Mouse (Mus musculus) stomach, embryonic 15.5 days (tissue): ENCODE measurements around the gene Gm21704. TPM values are rescaled to one million over a fixed set of nuclear protein-coding genes. Genes with fewer than 3 reads are reported as not detected.
"Not testable (repeated sequence)": the region's sequence is repeated elsewhere in the genome, so short reads cannot be mapped to it uniquely, and the experiment has no call there.

Experiments
- ATAC-seq: fragments of 200-750 bp; cut with Nextera tagmentation; 2 replicates; pipeline ENCODE4 v1.8.0; 2017; ENCODE audit warnings: low read depth, moderate number of reproducible peaks, moderate TSS enrichment; ENCODE audit not compliant: insufficient read depth, low FRiP score
- H3K27ac ChIP-seq: fragments of 300-500 bp; sonication (generic); 2 replicates; pipeline ENCODE4 v1.5.1; 2015; ENCODE audit warnings: mild to moderate bottlenecking, inconsistent platforms
- H3K27me3 ChIP-seq: fragments of 300-500 bp; sonication (generic); replicated peaks from 2 replicates; pipeline ENCODE4 v1.6.1; 2015; ENCODE audit warnings: inconsistent platforms
- H3K36me3 ChIP-seq: fragments of 300-500 bp; sonication (generic); 2 replicates; pipeline ENCODE4 v1.6.1; 2015; ENCODE audit warnings: inconsistent platforms
- H3K4me1 ChIP-seq: fragments of 300-500 bp; sonication (generic); 2 replicates; pipeline ENCODE4 v1.6.1; 2015; ENCODE audit warnings: inconsistent platforms
- H3K4me2 ChIP-seq: fragments of 300-500 bp; sonication (generic); 2 replicates; pipeline ENCODE4 v1.6.1; 2015; ENCODE audit warnings: mild to moderate bottlenecking, inconsistent platforms
- H3K4me3 ChIP-seq: fragments of 300-500 bp; sonication (generic); replicated peaks from 2 replicates; pipeline ENCODE4 v1.5.1; 2015; ENCODE audit warnings: inconsistent platforms
- H3K9ac ChIP-seq: fragments of 300-500 bp; sonication (generic); 2 replicates; pipeline ENCODE4 v1.6.1; 2015; ENCODE audit warnings: inconsistent platforms
- H3K9me3 ChIP-seq: fragments of 300-500 bp; sonication (generic); 2 replicates; pipeline ENCODE4 v1.6.1; 2016; ENCODE audit warnings: inconsistent platforms
- WGBS: fragments of 180-500 bp; shearing (Covaris S2); methylation state at CpG from one replicate; pipeline ENCODE4 v1.1.7; 2015; 5-methylcytosine and 5-hydroxymethylcytosine counted together
- polyA plus RNA-seq: library from polyadenylated mRNA; unstranded; fragments of >200 nt; fragmentation: Nextera tagmentation; extraction: Ambion mirVana; gene quantifications from 2 replicates; pipeline ENCODE4 v1.2.1, GENCODE M21; 2015

The Gm21704 gene
- not detected in 2 replicates for polyA plus RNA-seq

DNA sequence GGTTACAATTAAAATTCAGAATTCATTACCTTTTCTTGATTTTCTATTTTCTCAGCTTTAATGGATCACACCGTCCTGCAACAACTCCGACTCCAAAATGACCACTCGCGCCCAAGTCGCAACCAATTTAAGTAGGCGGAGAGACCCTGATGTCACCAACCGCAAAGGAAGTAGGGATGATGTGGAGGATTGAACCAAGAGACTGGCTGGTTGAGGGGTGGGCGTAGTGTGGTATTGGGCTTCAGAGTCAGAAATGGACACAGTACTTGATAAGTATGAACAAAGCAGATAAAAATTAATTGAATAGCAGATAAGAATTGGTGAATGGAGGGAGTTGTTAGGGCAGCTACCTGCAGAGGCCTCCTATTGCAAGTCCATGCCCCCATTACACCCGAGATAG is at the start of gene Gm21704, which contains the start of gene Gm21708:
Gene Gm21704, minus strand, starts transcription at position 101 of the 400 bp plus-strand sequence.
Gene Gm21708, minus strand, starts transcription at position 101 of the 400 bp plus-strand sequence.
- no CpG with 5 or more reads among the region's 9 CpGs for WGBS
- H3K9ac ChIP-seq, H3K9me3 ChIP-seq, H3K4me2 ChIP-seq, H3K4me1 ChIP-seq, ATAC-seq, H3K4me3 ChIP-seq, H3K36me3 ChIP-seq, H3K27me3 ChIP-seq, H3K27ac ChIP-seq: not testable (repeated sequence)

- not testable (repeated sequence) for H3K27me3 ChIP-seq, H3K9me3 ChIP-seq, H3K27ac ChIP-seq, H3K4me1 ChIP-seq, ATAC-seq, H3K36me3 ChIP-seq, H3K9ac ChIP-seq, H3K4me2 ChIP-seq, H3K4me3 ChIP-seq
- no CpG with 5 or more reads among the region's 9 CpGs for WGBS
These were observed 64.7 kb downstream of the Gm21704 start, which contains the start of gene Gm21693 for GRCm38 (mm10) chrY:3345229-3345628. TSS of gene Gm21693 (minus strand) at chrY:3345329.

DNA sequence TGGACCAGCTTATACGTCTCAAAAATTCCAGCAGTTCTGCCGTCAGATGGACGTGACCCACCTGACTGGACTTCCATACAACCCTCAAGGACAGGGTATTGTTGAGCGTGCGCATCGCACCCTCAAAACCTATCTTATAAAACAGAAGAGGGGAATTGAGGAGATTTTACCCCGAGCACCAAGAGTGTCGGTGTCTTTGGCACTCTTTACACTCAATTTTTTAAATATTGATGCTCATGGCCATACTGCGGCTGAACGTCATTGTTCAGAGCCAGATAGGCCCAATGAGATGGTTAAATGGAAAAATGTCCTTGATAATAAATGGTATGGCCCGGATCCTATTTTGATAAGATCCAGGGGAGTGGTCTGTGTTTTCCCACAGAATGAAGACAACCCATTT is 69.3 kb downstream of the Gm21704 start:
- no CpG with 5 or more reads among the region's 11 CpGs for WGBS

More for the DNA sequence above, 69.3 kb downstream of the Gm21704 start:
- H3K9ac ChIP-seq, H3K9me3 ChIP-seq, H3K36me3 ChIP-seq, ATAC-seq, H3K27me3 ChIP-seq, H3K4me1 ChIP-seq, H3K27ac ChIP-seq, H3K4me2 ChIP-seq, H3K4me3 ChIP-seq: not testable (repeated sequence)

Other genes with a start within 250 kb of the Gm21704 start
- gene Gm21677, start 103.7 kb downstream of the Gm21704 start, polyA plus RNA-seq: not detected in 2 replicates
- not detected in 2 replicates for gene Gm21693, start 64.8 kb downstream of the Gm21704 start, polyA plus RNA-seq
- not detected in 2 replicates for gene Gm21708, start within 50 bp of the Gm21704 start, polyA plus RNA-seq